Mouse (Mus musculus): ENCODE measurements around the gene Hoxa3. TPM values are rescaled to one million over a fixed set of nuclear protein-coding genes. Genes with fewer than 3 reads are reported as not detected.

Gene Hoxa3
- total and polyA plus RNA-seq, 3 experiments: 0.08 to 0.38 (median 0.34) TPM

DNA sequence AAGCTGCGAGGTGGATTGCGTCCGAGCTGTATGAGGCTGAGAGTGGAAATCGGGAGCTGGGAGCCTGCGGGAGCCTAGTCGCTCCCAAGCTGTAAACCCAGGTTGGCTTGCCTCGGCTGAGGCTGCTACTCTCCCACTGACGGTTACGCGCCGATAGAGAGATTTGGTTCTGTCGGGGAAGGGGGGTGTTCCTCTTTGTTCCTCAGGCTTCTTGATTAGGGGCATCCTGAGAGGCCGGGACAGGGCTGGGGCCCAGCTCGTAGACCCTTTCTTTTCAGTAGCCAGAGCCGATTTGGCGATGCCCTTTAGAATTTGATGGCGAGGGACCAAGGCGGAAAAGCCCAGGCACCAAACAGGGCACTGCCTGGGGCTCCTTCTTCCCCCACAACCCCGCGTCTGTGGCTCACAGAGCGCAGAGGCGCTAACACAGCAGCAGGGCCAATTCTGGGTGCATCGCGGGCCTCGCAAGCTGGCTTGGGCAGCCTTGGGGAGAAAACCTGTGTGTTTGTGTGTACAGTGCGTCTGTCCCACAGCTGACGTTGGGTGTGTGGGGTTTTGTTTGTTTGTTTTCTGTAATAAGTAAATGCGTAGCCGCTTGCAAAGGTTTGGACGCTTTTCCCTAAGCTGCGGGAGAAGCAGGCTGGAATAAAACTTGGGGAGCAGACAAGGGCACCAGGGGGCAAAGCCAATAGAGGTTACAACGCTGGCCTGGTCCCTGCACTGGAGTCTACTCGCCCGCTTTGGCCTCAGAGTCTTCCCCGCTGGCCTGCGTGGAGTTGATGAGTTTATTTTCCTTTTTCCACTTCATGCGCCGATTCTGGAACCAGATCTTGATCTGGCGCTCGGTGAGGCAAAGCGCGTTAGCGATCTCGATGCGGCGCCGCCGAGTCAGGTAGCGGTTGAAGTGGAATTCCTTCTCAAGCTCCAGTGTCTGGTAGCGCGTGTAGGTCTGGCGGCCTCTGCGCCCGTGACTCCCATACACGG, 7.2 kb downstream of the Hoxa3 start:
- in situ Hi-C loops (cut with MboI; ENCODE audit: low pct_ligation_motif_present, low pct_unique_long_range_greater_than_20kb, low sequenced_read_pairs): loop anchor here (25.0 kb wide), 1 partner anchor 194 kb away; the partner anchor contains the start of gene Skap2
- no peaks in the 10 kb centered on the region for H3K79me2 ChIP-seq (replicated peaks; ENCODE audit: control insufficient read depth, extremely low read depth, insufficient read depth, poor library complexity, severe bottlenecking)
- H3K27ac ChIP-seq (ENCODE audit: insufficient read depth, low read depth): no peak overlapping the region
- peaks cover 54% of the 10 kb centered on the region for H3K9me3 ChIP-seq (replicated peaks; ENCODE audit: low read length)
- TF ChIP-seq CHD2 (IDR thresholded peaks at IDR 0.05; ENCODE audit: low read length) (no peak), ELF1 (IDR thresholded peaks at IDR 0.05; ENCODE audit: low read depth, low read length) (no peak), CTCF (conservative IDR thresholded peaks at IDR 0.05 in 1 of 2, IDR thresholded peaks at IDR 0.05 in 1 of 2; ENCODE audit: low read depth in 2 of 2, low read length in 2 of 2) (no peak), SIN3A (IDR thresholded peaks at IDR 0.05; ENCODE audit: low read length) (no peak), MAFK (IDR thresholded peaks at IDR 0.05; ENCODE audit: insufficient replicate concordance, low read length) (no peak), TCF12 (IDR thresholded peaks at IDR 0.05; ENCODE audit: low read depth, low read length) (no peak), RCOR1 (conservative IDR thresholded peaks at IDR 0.05; ENCODE audit: low read depth, low read length) (no peak), ETS1 (conservative IDR thresholded peaks at IDR 0.05; ENCODE audit: low read depth, low read length) (no peak), SMC3 (IDR thresholded peaks at IDR 0.05; ENCODE audit: low read depth, low read length) (no peak), POLR2A (IDR thresholded peaks at IDR 0.05; ENCODE audit: low read depth, low read length) (no peak), USF2 (conservative IDR thresholded peaks at IDR 0.05; ENCODE audit: low read depth, low read length) (no peak)
- H3K4me1 ChIP-seq (ENCODE audit: control insufficient read depth in 1 of 2, insufficient read depth in 2 of 2): peaks cover 0 to 7% of the 10 kb centered on the region in 2 experiments; a peak in 1 of 4 replicates
- dilution Hi-C loops (cut with MboI; ENCODE audit: extremely low pct_ligation_motif_present, extremely low pct_unique_long_range_greater_than_20kb, low sequenced_read_pairs): no loop called here
- no peaks in the 10 kb centered on the region for H3K27me3 ChIP-seq (replicated peaks)
- H3K36me3 ChIP-seq (replicated peaks in 1 of 2; ENCODE audit: control insufficient read depth in 1 of 2, insufficient read depth in 1 of 2, low read length in 1 of 2): peaks cover 23 to 51% of the 10 kb centered on the region in 2 experiments
- no peak for DNase-seq (ENCODE audit: extremely low read depth)
- no peak overlapping the region for H3K9ac ChIP-seq (ENCODE audit: insufficient read depth, low read depth)
- no peak overlapping the region for H3K4me3 ChIP-seq (replicated peaks in 1 of 3; ENCODE audit: low read depth in 2 of 3, low read length in 2 of 3, poor library complexity in 1 of 3)
- no peak overlapping the region for H3K4me2 ChIP-seq (ENCODE audit: insufficient read depth, low read depth, poor library complexity, severe bottlenecking)

DNA sequence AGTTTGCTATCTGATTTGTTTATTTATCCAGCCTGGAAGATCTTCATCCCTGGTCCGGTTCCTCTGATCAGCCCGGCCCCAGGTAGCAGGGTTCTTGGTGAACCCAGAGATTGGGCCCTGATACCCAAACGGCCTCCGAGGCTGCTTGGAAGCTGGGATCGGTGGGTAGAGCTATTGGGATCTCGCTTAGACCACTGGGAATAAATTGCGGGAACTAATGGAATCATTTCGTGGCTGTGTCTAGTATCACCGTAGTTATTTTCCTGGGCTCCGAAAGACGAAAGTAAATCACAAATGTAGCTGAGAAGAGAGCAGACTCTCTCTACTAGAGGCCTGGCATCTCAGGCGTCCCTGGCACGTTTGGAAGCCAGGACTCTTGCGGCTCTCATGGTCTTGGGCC, 7.9 kb downstream of the Hoxa3 start:
- Histone ChIP-seq H3K79me2 (replicated peaks; ENCODE audit: control insufficient read depth, extremely low read depth, insufficient read depth, poor library complexity, severe bottlenecking) (no peaks in the 10 kb centered on the region), H3K9me3 (replicated peaks; ENCODE audit: low read length) (peaks cover 54% of the 10 kb centered on the region), H3K36me3 (replicated peaks in 1 of 2; ENCODE audit: control insufficient read depth in 1 of 2, insufficient read depth in 1 of 2, low read length in 1 of 2) (peaks cover 23 to 51% of the 10 kb centered on the region in 2 experiments), H3K4me3 (replicated peaks in 1 of 3; ENCODE audit: low read depth in 2 of 3, low read length in 2 of 3, poor library complexity in 1 of 3) (no peak overlapping the region), H3K9ac (ENCODE audit: insufficient read depth, low read depth) (no peak overlapping the region), H3K4me1 (ENCODE audit: control insufficient read depth in 1 of 2, insufficient read depth in 2 of 2) (peaks cover 0 to 2% of the 10 kb centered on the region in 2 experiments; a peak in 1 of 4 replicates), H3K4me2 (ENCODE audit: insufficient read depth, low read depth, poor library complexity, severe bottlenecking) (no peak overlapping the region), H3K27me3 (replicated peaks) (no peaks in the 10 kb centered on the region), H3K27ac (ENCODE audit: insufficient read depth, low read depth) (no peak overlapping the region)
- dilution Hi-C loops (cut with MboI; ENCODE audit: extremely low pct_ligation_motif_present, extremely low pct_unique_long_range_greater_than_20kb, low sequenced_read_pairs): no loop called here
- TF ChIP-seq MAX (IDR thresholded peaks at IDR 0.05; ENCODE audit: low read length) (no peak), MYC (IDR thresholded peaks at IDR 0.05; ENCODE audit: low read depth, low read length) (no peak), MAFK (IDR thresholded peaks at IDR 0.05; ENCODE audit: insufficient replicate concordance, low read length) (no peak), KAT2A (IDR thresholded peaks at IDR 0.05; ENCODE audit: insufficient replicate concordance, low read length) (no peak), ETS1 (conservative IDR thresholded peaks at IDR 0.05; ENCODE audit: low read depth, low read length) (no peak), NRF1 (IDR thresholded peaks at IDR 0.05; ENCODE audit: low read depth, low read length) (no peak), ELF1 (IDR thresholded peaks at IDR 0.05; ENCODE audit: low read depth, low read length) (no peak)
- no peak for DNase-seq (ENCODE audit: extremely low read depth)
- in situ Hi-C loops (cut with MboI; ENCODE audit: low pct_ligation_motif_present, low pct_unique_long_range_greater_than_20kb, low sequenced_read_pairs): loop anchor here (25.0 kb wide), 1 partner anchor 193 kb away; the partner anchor contains the start of gene Skap2

All from CH12.LX (cell line).